Mouse (Mus musculus): ENCODE data around the gene Gosr2. TPM values are rescaled to one million over a fixed set of nuclear protein-coding genes. Genes with fewer than 3 reads are reported as not detected.

The Gosr2 gene
- 113 TPM for polyA plus RNA-seq (2017; shearing (Covaris generic))

GRCm38 (mm10) chr11:103697565-103698176 is at the start of gene Gosr2:
TSS of gene Gosr2 (minus strand) at chr11:103697898.

GRCm38 (mm10) chr11:103649301-103649982 is 48.3 kb downstream of the Gosr2 start, which contains the start of gene Rprml:
TSS of gene Rprml (plus strand) at chr11:103649570.

GRCm38 (mm10) chr11:103638790-103639189 is 58.9 kb downstream of the Gosr2 start, which contains the start of gene Lyzl6:
TSS of gene Lyzl6 (minus strand) at chr11:103638890.

Other genes starting within 250 kb of the Gosr2 start
- 0.10 TPM for gene Lrrc37a, start 193.3 kb downstream of the Gosr2 start, polyA plus RNA-seq (2017; shearing (Covaris generic))
- gene Gm884, start 76.8 kb downstream of the Gosr2 start, polyA plus RNA-seq (2017; shearing (Covaris generic)) = 0.11 TPM
- gene Lyzl6, start 59.0 kb downstream of the Gosr2 start, polyA plus RNA-seq (2017; shearing (Covaris generic)) = not detected
- not detected for gene Rprml, start 48.3 kb downstream of the Gosr2 start, polyA plus RNA-seq (2017; shearing (Covaris generic))
- gene Wnt9b, start 51.9 kb upstream of the Gosr2 start, polyA plus RNA-seq (2017; shearing (Covaris generic)) = not detected
- gene Wnt3, start 76.3 kb upstream of the Gosr2 start, polyA plus RNA-seq (2017; shearing (Covaris generic)) = 0.61 TPM